Mouse (Mus musculus): ENCODE results near the gene Aldh4a1. TPM values are rescaled to one million over a fixed set of nuclear protein-coding genes. Genes with fewer than 3 reads are reported as not detected.

Gene Aldh4a1
- total RNA-seq (2014; rRNA removed) = 30.0 and 36.8 TPM in 2 replicates
- 25.2 and 28.1 TPM in 2 replicates for polyA plus RNA-seq (2015; fragmentation: Nextera tagmentation; extraction: Ambion mirVana)

- peak; percentile 99 for ATAC-seq (ENCODE audit: low FRiP score)
- under 1% methylated on average over 31 of the region's 38 CpGs for WGBS
Measured at GRCm38 (mm10) chr4:139622373-139623282, at the start of gene Aldh4a1. Gene Aldh4a1 (plus strand): TSS chr4:139622866.

GRCm38 (mm10) chr4:139572928-139573512 is 49.6 kb upstream of the Aldh4a1 start:
- no peak for TF ChIP-seq CTCF (IDR thresholded peaks at IDR 0.05)
- Histone ChIP-seq H3K4me3 (ENCODE audit: low read depth, low read length) (no peak overlapping the region), H3K27me3 (ENCODE audit: insufficient read depth, low read length) (no peaks in the 10 kb centered on the region), H3K36me3 (ENCODE audit: insufficient read depth, low read length) (no peaks in the 10 kb centered on the region), H3K4me1 (ENCODE audit: insufficient read depth, low read length) (peaks cover 17% of the 10 kb centered on the region; the same call in 1 of the 2 replicates), H3K4me2 (ENCODE audit: low read depth, low read length, poor library complexity, severe bottlenecking) (no peak overlapping the region), H3K9ac (replicated peaks; ENCODE audit: low read length, poor library complexity, severe bottlenecking) (0 out of 2 replicates have a peak overlapping the region, but pooled peaks have one; percentile 54), H3K27ac (ENCODE audit: low read depth, low read length) (peak overlapping the region; percentile 91; the same call in 1 of the 2 replicates), H3K9me3 (ENCODE audit: low read length) (no peaks in the 10 kb centered on the region)
- ATAC-seq (ENCODE audit: low FRiP score) (no peak), DNase-seq (ENCODE audit: low spot score) (no peak)
- WGBS = 89% methylated on average over 12 of the region's 12 CpGs

More at GRCm38 (mm10) chr4:139622373-139623282, at the start of gene Aldh4a1:
- no peak for TF ChIP-seq CTCF (IDR thresholded peaks at IDR 0.05)
- H3K4me1 ChIP-seq (ENCODE audit: insufficient read depth, low read length) = peaks cover 7% of the 10 kb centered on the region; the same call in 1 of the 2 replicates
- peak; percentile 99 for DNase-seq (ENCODE audit: low spot score)
- H3K9ac ChIP-seq (replicated peaks; ENCODE audit: low read length, poor library complexity, severe bottlenecking) = peak within 1 kb of the TSS; percentile 70
- peak within 1 kb of the TSS; percentile 89 for H3K4me2 ChIP-seq (ENCODE audit: low read depth, low read length, poor library complexity, severe bottlenecking)
- no peaks in the 10 kb centered on the region for H3K27me3 ChIP-seq (ENCODE audit: insufficient read depth, low read length)
- H3K36me3 ChIP-seq (ENCODE audit: insufficient read depth, low read length) = no peaks in the 10 kb centered on the region
- no peaks in the 10 kb centered on the region for H3K9me3 ChIP-seq (ENCODE audit: low read length)
- peak within 1 kb of the TSS; percentile 75 for H3K27ac ChIP-seq (ENCODE audit: low read depth, low read length)
- peak within 1 kb of the TSS; percentile 80 for H3K4me3 ChIP-seq (ENCODE audit: low read depth, low read length)

GRCm38 (mm10) chr4:139574156-139574798 is 48.4 kb upstream of the Aldh4a1 start:
- H3K4me3 ChIP-seq (ENCODE audit: low read depth, low read length) = peak overlapping the region; percentile 95
- DNase-seq (ENCODE audit: low spot score) = peak; percentile 99
- peak overlapping the region; percentile 91 for H3K27ac ChIP-seq (ENCODE audit: low read depth, low read length)
- peaks cover 25% of the 10 kb centered on the region; the same call in 1 of the 2 replicates for H3K4me1 ChIP-seq (ENCODE audit: insufficient read depth, low read length)
- under 1% methylated on average over 47 of the region's 52 CpGs for WGBS
- peak overlapping the region; percentile 96 for H3K9ac ChIP-seq (replicated peaks; ENCODE audit: low read length, poor library complexity, severe bottlenecking)
- H3K27me3 ChIP-seq (ENCODE audit: insufficient read depth, low read length) = no peaks in the 10 kb centered on the region
- peak; percentile 76 for TF ChIP-seq CTCF (IDR thresholded peaks at IDR 0.05)
- H3K36me3 ChIP-seq (ENCODE audit: insufficient read depth, low read length) = no peaks in the 10 kb centered on the region
- peak; percentile 95 for ATAC-seq (ENCODE audit: low FRiP score)
- no peaks in the 10 kb centered on the region for H3K9me3 ChIP-seq (ENCODE audit: low read length)
- H3K4me2 ChIP-seq (ENCODE audit: low read depth, low read length, poor library complexity, severe bottlenecking) = peak overlapping the region; percentile 91

GRCm38 (mm10) chr4:139574799-139575672 is 47.6 kb upstream of the Aldh4a1 start:
- TF ChIP-seq CTCF (IDR thresholded peaks at IDR 0.05) = 0 out of 2 replicates have a peak, but pooled peaks have one; percentile 8
- Histone ChIP-seq H3K4me1 (ENCODE audit: insufficient read depth, low read length) (peaks cover 27% of the 10 kb centered on the region), H3K4me3 (ENCODE audit: low read depth, low read length) (peak overlapping the region; percentile 95), H3K9ac (replicated peaks; ENCODE audit: low read length, poor library complexity, severe bottlenecking) (peak overlapping the region; percentile 96), H3K27me3 (ENCODE audit: insufficient read depth, low read length) (no peaks in the 10 kb centered on the region), H3K4me2 (ENCODE audit: low read depth, low read length, poor library complexity, severe bottlenecking) (peak overlapping the region; percentile 91), H3K36me3 (ENCODE audit: insufficient read depth, low read length) (no peaks in the 10 kb centered on the region), H3K9me3 (ENCODE audit: low read length) (no peaks in the 10 kb centered on the region), H3K27ac (ENCODE audit: low read depth, low read length) (peak overlapping the region; percentile 91)
- WGBS = under 1% methylated on average over 84 of the region's 111 CpGs
- peak; percentile 59 for DNase-seq (ENCODE audit: low spot score)
- ATAC-seq (ENCODE audit: low FRiP score) = peak; percentile 65

- Histone ChIP-seq H3K27ac (ENCODE audit: low read depth, low read length) (peak overlapping the region; percentile 91), H3K36me3 (ENCODE audit: insufficient read depth, low read length) (no peaks in the 10 kb centered on the region), H3K4me3 (ENCODE audit: low read depth, low read length) (peak overlapping the region; percentile 95), H3K27me3 (ENCODE audit: insufficient read depth, low read length) (no peaks in the 10 kb centered on the region), H3K9me3 (ENCODE audit: low read length) (no peaks in the 10 kb centered on the region), H3K4me1 (ENCODE audit: insufficient read depth, low read length) (peaks cover 32% of the 10 kb centered on the region), H3K4me2 (ENCODE audit: low read depth, low read length, poor library complexity, severe bottlenecking) (peak overlapping the region; percentile 91), H3K9ac (replicated peaks; ENCODE audit: low read length, poor library complexity, severe bottlenecking) (peak overlapping the region; percentile 96)
- 9% methylated on average over 14 of the region's 14 CpGs for WGBS
- DNase-seq (ENCODE audit: low spot score) = no peak
- ATAC-seq (ENCODE audit: low FRiP score) = no peak
- TF ChIP-seq CTCF (IDR thresholded peaks at IDR 0.05) = no peak
Measured at GRCm38 (mm10) chr4:139575673-139576003, 47.0 kb upstream of the Aldh4a1 start.

All from midbrain, postnatal 0 days (tissue).